Mouse (Mus musculus) erythroid progenitor cell, adult 5-6 weeks (primary cell): ENCODE results near the gene Grap2. TPM values are rescaled to one million over a fixed set of nuclear protein-coding genes. Genes with fewer than 3 reads are reported as not detected.

ENCODE experiments used
- ATAC-seq: replicated peaks from 2 replicates; pipeline ENCODE4 v1.8.0; 2016; ENCODE audit warnings: moderate number of reproducible peaks, mild to moderate bottlenecking, moderate TSS enrichment, inconsistent platforms; ENCODE audit not compliant: poor library complexity, low FRiP score, severe bottlenecking
- total RNA-seq, 2 experiments: library from RNA; stranded (forward) in 1 of 2; stranded (reverse) in 1 of 2; fragments of 150-400 nt in 1 of 2; fragments of 186-747, 209-891 nt in 1 of 2; gene quantifications; 2 replicates each; pipeline versions ENCODE4 v1.2.3 to v1.2.4; 2015 to 2017; ENCODE audit warnings: low replicate concordance in 2 of 2

The Grap2 gene
- total RNA-seq (2015; ENCODE audit: low replicate concordance) = 32.7 and 50.8 TPM in 2 replicates
- total RNA-seq (2017; ENCODE audit: low replicate concordance) = 28.5 and 35.9 TPM in 2 replicates

DNA sequence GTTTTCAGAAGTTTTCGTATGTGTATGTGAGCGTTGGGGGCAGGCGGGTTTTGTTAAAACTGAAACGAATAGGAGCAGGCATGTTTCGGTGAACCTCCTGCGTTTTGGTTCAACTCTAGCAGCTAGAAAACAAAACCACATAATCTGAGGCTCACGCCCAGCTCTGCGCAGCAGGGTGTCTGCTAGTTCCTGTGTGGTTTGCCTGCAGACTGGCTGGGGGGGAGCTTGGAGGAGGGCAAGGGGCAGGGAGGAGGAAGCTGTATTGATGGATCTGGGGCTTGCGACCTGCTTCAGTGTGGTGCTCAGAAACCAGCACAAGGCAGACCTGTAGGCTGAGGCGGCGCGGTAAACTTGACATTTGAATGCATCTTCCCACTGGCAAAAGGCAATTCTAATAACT lies at the start of gene Grap2:
Gene Grap2, plus strand, starts transcription at position 304 of the 400 bp plus-strand sequence.
- no peak for ATAC-seq

DNA sequence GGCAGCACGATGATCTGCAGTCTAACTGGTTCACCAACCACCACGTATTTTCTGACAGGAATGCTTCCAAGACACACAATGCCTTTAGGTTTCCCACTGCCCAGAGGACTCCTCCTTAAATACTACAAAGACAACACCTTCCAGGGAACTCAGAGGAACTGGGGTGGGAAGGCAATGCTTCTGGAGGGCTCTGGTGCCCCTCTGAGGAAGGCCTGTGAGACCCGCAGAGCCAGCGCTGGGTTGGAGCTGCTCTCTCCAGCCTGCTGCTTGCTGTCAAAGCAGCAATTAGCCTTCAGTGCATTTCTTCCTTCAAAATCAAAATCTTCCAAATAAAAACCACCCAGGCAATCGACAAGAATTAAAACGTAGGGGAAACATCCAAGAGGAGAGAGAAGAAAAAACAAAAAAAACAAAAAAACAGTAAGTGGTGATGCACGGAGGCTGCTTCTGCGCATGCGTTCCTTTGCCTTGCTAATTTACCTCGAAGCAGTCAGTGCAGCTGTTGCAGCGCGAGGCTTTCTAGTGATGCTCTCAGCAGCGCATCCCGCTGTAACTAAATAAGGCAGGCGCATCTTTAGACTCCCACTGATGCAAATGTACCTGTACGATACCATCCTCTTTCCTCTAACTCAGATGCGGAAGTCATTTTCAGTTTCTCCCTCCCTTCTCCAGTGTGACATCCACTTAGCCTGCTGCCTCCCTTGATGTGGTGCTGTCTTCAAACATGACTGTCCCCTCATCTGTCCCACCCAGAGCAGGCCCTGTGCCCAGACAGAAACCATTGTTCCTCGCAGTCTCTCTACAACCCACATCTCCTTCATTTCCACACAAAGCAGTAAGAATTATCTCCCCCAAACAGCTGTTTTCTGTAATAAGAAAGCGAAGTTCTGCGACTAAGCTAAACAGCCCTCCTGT lies 42.2 kb upstream of the Grap2 start:
- no peak for ATAC-seq

DNA sequence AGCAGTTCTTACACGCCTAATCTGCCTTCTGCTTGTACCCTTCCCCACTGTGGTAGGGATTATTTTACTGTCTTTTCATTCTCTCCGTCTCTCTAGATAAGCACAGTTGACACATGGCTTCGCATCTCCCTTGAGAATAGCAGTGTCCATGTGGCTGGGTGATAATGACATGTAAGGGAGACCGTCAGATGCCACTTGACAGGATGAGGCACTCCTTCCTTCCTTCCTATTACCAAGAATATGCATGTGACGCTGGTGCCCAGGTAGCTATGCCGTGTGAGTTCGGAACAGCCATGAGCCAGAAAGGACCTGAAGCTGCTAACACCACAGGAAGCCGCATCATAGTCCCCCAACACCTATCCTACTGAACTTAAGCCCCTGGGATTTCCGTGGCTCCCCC lies 41.4 kb upstream of the Grap2 start:
- peak; percentile 46 for ATAC-seq

DNA sequence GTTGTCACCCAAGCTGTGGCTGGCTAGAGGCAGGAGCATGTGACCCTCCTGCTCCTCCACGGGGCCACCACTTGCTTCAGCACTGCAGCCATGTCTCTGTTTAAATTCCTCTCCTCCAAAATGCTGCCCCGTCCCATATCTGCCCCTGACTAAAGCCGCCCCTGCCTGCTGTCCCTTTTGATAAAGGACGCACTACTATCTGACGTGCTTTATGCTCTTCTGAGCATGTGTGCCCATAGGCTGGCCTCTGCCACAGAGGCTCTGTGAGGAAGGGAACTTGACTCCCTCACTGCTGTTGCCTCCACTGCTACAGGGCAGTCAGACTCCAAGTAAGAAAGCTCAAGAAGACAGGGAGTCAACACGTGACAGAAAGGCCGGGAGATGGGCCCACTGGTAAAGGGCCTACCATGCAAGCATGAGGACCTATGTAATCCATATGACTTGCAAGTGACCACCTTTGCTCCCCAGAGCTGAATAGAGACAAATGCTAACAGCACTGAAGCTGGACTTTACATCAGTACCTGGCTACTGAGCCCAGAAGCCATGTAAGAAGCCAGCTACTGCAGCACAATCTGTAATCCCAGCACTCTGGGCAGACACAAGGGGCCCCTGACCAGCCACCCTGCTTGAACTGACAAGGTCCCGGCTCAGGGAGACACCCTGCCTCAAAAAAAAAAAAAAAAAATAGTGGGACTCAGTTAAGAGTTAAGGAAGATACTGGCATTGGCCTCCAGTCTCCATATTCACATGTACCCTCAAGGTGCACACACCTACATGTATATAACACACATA lies 39.9 kb upstream of the Grap2 start:
- ATAC-seq = peak; percentile 85

DNA sequence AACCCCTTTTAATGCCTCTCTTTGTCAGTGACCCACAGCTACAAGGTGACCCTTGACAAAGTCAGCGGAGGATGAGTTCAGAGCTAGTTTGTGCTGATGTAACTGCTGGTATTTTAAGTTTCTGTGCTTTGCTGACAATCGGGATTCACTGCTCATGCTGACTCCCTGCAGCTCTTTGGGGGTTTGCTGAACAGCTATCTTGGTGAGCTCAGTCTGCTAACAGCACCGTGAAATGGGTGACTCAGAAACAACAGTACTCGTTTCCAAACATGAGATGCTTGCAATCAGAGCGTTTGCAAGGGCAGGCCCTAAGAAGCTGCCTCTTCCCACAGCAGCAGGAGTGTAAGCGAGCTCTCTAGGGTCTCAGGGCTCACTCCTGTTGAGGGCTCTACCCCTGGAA lies 39.1 kb upstream of the Grap2 start:
- no peak for ATAC-seq

DNA sequence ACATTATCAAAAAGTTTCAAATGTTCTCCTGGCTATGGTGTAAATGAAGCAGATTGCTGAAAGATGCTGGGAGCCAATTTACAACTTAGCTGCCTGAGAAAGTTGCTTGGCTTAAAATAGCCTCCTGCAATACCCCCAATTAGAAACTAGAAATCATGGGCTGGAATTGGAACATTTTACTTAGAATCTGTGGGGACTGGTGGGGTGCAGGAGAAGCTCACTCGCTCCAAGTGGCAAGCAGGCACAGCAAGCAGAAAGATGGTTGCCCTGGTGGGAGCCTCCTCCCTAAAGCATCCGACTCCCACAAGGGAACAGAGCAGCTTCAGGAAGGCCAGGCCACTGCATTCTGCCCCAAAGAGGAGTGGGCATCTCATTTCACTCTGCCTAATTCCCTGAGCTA lies 36.3 kb upstream of the Grap2 start:
- ATAC-seq = no peak

DNA sequence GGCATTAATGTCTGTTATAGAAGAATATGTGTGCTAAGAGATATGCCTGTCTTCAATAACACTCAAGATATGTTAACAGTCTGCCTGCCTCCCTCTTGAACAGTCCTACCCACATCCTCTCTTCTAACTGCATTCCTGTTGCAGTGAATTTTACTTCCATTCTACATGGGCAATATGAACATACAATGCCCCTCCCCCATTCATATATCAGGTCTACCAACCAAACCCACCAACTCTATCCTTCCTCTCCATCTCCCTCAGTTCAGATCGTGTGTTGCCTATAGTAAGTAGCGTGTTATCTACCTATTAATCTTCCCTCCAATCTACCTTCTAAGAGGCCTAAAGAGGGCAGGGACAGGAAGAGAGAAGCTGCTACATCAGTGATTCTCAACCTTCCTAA lies 34.3 kb upstream of the Grap2 start:
- no peak for ATAC-seq

DNA sequence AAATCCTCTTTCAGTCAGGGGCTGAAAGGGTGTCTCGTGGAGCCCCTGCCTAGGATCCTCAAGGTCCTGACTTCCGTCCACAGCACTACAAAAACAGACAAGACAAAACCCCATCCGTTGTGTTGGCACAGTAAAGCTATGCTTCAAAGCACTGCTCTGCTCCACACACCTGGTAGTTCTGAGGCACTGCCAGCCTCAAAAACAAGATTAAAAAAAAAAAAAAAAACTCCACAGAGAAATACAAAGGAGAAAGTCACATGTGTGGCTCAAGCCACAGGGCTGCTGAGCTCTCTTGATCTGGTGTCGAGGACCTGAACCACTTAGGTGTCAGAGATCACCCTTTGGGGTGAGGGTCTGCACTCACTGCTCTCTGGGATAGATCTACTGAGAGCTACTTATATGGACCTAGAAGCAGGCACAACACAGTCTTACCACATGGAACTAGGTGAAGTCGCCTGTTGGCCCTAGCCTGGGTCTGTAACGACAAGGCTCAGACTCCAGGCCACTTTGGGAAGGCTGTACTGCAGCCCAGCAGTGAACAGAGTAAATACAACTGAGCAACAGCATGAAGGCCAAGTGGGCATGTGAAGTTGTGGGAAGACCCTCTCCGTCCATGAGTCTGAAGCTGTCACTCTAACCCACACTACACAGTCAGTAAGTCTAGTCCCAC lies 33.6 kb upstream of the Grap2 start:
- no peak for ATAC-seq

DNA sequence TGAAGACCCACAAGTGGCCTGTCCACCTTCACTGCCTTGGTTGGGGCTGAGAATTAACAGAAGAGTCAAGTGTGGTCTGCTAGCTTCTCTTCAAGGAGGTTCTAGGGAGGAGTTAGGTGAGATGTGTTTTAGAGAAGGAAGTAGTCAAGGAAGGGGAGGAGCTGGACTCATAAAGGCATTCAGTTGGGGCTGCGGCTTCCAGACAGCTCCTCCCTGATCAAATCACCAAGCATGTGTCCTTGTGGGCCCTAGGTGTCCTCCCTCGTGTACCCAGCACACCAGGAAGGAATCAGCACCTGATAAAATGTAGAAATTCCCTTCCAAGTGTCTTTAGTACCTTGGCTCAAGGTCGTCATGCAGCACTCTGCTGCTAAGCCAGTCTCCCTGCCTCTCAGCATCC lies 28.3 kb upstream of the Grap2 start:
- 0 out of 2 replicates have a peak, but pooled peaks have one; percentile 12 for ATAC-seq

DNA sequence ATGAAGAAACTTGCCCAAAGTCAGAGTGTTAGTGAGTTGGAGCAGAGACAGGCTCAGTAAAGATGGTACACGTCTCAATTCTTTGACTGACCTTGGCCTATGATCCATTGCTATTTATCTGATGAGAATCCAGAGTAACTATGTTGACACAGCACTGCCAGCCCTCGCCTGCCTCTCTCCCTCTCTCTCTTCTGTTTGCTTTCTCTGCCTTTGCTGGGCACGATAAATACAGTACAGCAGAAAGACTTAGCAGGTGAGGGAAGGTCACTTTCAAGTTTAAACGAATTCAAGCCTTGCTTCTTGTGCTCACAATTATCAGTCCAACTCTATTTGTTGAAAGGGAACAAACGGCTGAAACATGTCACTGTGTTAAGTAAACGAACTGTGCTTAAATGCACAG lies 27.0 kb upstream of the Grap2 start:
- ATAC-seq = no peak

DNA sequence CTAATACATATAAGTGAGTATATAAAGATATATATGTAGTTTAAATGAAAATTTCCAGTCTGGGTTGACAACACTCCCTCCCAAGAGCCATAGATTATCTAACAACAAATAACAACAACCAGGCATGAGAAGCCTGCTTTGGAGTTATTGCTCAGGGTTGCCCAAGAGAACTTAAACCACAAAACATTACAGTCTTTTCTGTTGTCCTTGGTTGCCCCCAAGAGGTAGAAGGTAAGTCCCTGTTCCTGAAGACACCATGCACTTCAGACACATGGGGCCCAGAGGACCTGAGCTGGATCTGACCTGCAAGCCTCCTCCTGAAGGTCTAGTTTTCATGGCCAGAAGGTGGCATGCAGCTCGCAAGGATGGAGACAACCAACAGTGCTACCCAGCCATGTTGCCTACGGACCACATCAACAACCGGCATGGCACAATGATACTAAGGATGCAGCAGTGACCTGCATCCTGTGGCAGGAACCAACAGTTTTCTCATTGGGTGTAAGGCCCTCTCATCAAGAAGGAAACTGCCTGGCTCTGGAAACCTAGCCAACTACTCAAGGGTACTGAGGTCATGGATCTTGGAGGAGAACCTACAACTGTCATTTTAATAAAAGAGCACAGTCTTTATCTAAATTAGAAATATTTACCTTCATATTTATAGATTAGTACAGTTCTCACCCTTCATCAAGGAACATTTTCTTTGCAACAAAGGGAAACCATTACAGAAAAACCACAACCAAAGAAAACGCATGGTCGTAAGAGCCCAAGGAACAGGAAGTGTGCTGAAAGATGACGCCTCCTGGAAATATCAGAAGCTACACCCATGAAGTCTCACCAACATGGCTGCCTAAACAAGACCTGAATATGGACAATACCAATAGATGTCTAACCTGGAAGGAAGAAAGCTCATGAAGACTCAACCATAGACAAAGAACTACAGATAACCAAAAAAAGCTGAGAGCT lies 17.3 kb upstream of the Grap2 start:
- no peak for ATAC-seq

DNA sequence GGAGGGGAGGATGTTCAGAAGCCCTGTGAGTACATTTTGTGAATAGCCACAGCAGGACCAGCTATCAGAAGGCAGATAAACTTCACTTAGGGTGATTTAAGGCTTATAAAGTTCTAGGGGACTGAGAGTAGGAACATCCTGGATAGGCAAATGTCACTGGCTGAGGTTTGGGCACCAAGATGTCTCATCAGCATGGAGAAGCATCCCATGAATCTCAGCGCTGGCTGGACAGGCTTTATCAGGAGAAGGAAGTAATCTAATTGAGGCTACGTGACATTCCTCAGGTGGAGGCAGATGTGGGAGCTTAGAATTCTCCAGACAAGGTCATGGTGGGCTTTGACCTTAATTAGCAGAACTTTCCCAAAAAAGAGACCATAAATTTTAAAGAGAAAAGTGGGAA lies 16.4 kb upstream of the Grap2 start:
- ATAC-seq = no peak

DNA sequence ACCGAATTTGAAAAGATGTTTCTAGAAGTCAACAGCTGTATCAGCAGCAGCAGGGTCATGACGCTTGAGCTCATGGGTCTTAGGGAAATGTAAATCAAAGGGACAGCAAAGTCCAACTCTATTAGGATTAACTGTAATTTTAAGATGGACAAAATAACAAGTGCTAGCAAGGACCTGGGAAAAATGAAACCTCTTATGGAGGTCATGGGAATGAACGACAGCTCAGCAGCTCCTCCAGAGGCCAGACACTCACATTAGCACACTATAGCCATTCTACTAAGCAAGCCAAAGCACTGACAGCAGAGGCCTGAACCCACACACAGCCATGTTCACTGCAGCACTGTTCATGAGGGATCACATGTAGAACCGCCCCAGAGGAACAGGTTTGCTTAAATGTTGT lies 14.6 kb upstream of the Grap2 start:
- no peak for ATAC-seq

DNA sequence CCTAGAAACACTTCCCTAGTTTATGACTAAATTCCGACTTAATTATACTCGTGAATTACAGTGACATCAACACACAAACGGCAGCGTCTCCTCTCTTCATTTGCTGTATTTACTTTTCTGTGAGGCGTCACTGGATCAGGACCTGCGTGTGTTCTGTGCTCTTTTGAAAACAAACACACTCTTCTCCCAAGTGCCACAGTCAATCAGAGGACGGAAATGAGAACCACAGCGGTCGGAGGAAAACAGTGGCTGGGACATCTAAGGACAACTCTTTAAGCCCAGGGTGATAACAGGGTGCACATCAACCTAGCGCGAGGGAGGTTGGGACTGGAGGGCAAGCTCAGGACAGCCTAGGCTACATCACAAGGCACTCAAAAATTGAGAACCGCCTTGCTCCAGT lies 12.9 kb upstream of the Grap2 start:
- no peak for ATAC-seq

DNA sequence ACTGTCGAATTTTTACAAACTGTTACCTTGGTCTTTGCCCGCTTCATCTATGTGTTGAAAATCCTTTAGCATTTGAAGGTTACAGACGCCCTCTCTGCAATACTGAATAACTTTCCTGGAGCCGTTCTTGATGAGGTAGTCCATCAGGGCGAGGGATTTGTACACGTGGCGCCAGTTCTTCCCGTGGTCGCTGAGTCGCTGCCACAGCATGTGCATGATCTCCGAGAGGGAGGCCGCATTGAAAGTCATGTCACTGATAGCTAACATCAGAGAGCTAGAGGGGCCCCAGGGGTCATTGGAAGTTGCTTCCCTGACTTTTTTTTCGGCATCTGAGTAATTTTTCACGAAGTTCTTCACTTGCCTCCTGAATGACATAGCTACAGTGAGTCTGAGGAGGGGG lies 12.4 kb upstream of the Grap2 start:
- ATAC-seq = no peak

DNA sequence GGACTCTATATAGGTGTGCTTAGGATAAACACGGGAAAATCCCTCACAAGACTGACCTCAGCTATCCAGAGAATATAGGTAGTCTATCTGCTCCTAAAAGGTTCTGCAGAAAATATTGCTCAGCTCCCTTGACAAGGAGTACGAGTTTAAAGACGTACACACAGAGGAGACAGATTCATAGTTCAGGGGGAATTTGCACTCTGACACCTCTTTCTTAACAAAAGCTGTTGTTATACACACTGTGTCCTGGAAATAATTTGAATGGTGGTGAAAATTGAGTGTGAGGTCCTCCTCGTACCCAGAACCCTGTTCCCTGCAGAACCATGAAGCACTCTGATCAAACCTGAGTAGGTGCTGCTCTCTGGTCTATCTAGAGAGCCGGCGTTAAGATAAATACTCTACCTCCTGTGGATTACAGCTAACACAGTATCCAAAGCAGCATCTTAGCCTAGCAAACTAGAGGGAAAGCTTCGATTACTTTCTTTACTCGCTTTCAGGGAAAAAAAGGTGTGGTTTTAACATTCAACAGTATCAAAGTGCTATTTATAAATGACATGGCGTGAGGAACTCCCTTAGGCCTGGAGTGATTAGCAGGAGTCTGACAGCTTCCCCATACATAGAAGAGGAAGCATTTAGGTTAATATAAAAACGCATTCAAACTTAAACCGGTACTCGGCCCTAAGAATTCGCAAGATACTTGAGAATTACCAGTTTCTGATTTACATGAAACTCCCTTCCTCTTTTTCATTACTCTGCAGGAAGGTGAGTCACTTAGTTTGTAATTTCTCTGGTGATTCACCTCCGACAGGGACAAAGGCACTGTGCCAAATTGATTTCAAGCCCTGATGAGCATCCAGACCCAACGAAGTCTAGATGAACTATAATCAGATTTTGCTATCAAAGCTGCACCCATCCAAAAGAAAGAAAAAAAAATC lies 11.5 kb upstream of the Grap2 start:
- no peak for ATAC-seq

DNA sequence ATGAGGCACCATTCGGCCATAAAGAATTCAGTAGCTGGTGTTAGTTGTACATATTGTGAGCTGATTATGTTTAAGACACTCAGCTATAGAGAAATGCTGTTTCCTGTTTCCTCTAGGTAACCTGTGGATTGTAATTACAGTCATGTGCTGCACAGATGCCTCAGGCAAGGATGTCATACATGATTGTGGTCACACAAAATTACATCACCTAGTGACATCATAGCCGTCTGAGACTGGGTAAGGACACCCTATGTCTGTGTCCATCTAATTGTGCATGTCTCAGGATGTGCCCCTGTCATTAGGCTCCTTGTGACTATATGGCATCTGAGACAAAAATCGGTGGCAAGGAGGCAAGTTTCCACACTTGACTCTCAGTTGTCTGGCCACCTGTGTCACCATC lies 9.9 kb upstream of the Grap2 start:
- no peak for ATAC-seq

DNA sequence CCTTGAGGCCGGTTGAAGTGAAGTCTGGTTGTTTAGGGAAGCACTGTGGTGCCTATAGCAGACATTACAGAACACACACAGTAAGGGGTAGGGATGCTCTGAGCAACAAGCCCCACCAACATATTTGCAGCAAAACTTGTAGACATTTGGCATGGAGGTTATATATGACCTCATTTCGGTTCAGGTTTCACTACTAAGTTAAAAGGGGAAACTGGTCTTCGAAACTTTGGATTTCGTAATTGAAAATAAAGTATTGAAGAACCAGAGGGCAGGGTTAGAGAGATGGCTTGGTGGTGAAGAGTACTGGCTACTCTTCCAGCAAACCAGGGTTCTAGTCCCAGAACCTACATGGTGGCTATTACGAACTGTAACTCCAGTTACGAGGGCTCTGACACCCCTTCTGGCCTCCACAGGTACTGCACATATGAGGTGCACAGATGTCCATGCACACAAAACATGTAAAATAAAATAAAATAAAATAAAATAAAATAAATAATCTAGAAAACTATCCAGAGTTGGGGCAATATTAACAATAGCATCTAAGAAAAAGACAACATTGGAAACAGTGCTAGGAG lies 8.7 kb upstream of the Grap2 start:
- ATAC-seq = 0 out of 2 replicates have a peak, but pooled peaks have one; percentile 59
